Mouse (Mus musculus): ENCODE measurements around the gene Lamb3. TPM values are rescaled to one million over a fixed set of nuclear protein-coding genes. Genes with fewer than 3 reads are reported as not detected.
"Not testable (repeated sequence)": the region's sequence is repeated elsewhere in the genome, so short reads cannot be mapped to it uniquely, and the experiment has no call there.

Lamb3 gene
- total RNA-seq, 4 experiments from 2014 or later, result 10.7 to 16.0 (median 11.5) TPM

GRCm38 (mm10) chr1:193274407-193275071 lies 67.0 kb downstream of the Lamb3 start:
- DNase-seq (ENCODE audit: low spot score), result no peak

GRCm38 (mm10) chr1:193278414-193279045 lies 71.0 kb downstream of the Lamb3 start:
- DNase-seq (ENCODE audit: low spot score), result no peak

GRCm38 (mm10) chr1:193279492-193279891 lies 72.0 kb downstream of the Lamb3 start:
- DNase-seq (ENCODE audit: low spot score), result no peak

- no peak for DNase-seq (ENCODE audit: low spot score)
Observed at GRCm38 (mm10) chr1:193281344-193281743, 73.8 kb downstream of the Lamb3 start.

GRCm38 (mm10) chr1:193284228-193284779 lies 76.8 kb downstream of the Lamb3 start:
- DNase-seq (ENCODE audit: low spot score), result no peak

GRCm38 (mm10) chr1:193285766-193286325 lies 78.3 kb downstream of the Lamb3 start:
- not testable (repeated sequence) for DNase-seq (ENCODE audit: low spot score)

GRCm38 (mm10) chr1:193287578-193287977 lies 80.1 kb downstream of the Lamb3 start:
- DNase-seq (ENCODE audit: low spot score), result no peak

GRCm38 (mm10) chr1:193289076-193289475 lies 81.6 kb downstream of the Lamb3 start:
- no peak for DNase-seq (ENCODE audit: low spot score)

- DNase-seq (ENCODE audit: low spot score), result no peak
Observed at GRCm38 (mm10) chr1:193289914-193290313, 82.4 kb downstream of the Lamb3 start.

- DNase-seq (ENCODE audit: low spot score), result no peak
Observed at GRCm38 (mm10) chr1:193290686-193291085, 83.2 kb downstream of the Lamb3 start.

GRCm38 (mm10) chr1:193293039-193293438 lies 85.5 kb downstream of the Lamb3 start:
- no peak for DNase-seq (ENCODE audit: low spot score)

GRCm38 (mm10) chr1:193293926-193294325 lies 86.4 kb downstream of the Lamb3 start:
- DNase-seq (ENCODE audit: low spot score), result no peak

- DNase-seq (ENCODE audit: low spot score), result no peak
Observed at GRCm38 (mm10) chr1:193295920-193296319, 88.4 kb downstream of the Lamb3 start.

- no peak for DNase-seq (ENCODE audit: low spot score)
Observed at GRCm38 (mm10) chr1:193298141-193298765, 90.8 kb downstream of the Lamb3 start.

GRCm38 (mm10) chr1:193299995-193300394 lies 92.5 kb downstream of the Lamb3 start:
- no peak for DNase-seq (ENCODE audit: low spot score)

GRCm38 (mm10) chr1:193301216-193302092 lies 94.0 kb downstream of the Lamb3 start:
- DNase-seq (ENCODE audit: low spot score), result no peak

- no peak for DNase-seq (ENCODE audit: low spot score)
Observed at GRCm38 (mm10) chr1:193302093-193302405, 94.5 kb downstream of the Lamb3 start.

- no peak for DNase-seq (ENCODE audit: low spot score)
Observed at GRCm38 (mm10) chr1:193303096-193303495, 95.6 kb downstream of the Lamb3 start.

GRCm38 (mm10) chr1:193305386-193305785 lies 97.9 kb downstream of the Lamb3 start:
- DNase-seq (ENCODE audit: low spot score), result no peak

- no peak for DNase-seq (ENCODE audit: low spot score)
Observed at GRCm38 (mm10) chr1:193306832-193307231, 99.3 kb downstream of the Lamb3 start.

- no peak for DNase-seq (ENCODE audit: low spot score)
Observed at GRCm38 (mm10) chr1:193309785-193310518, 102.5 kb downstream of the Lamb3 start.

Measured in heart, adult 8-10 months (tissue).